Mouse (Mus musculus): ENCODE measurements at regions not wholly inside any gene's neighbourhood (a gene's known extent, or its start where the extent isn't known, plus 50 kb on each side); places are given as distances from the start of the nearest gene placed in this dataset.

DNA sequence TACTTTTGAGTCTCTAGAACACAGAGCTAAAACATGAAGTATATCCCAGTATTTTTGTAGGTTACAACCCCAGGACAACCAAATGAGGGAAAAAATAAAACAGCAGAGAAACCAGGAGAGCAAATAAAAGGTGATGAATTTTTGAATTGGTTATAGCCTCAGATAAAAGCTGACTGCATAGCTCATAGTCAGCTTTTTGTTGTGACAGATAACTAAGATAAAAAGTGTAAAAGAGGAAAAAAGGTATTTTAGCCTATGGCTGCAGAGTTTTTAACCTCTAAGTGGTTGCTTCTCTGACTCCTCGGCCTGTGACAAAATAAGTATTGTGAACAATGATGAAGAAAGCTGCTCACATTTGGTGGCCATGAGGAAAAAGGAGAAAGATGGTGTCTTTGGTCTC is 111.6 kb upstream of the Tbc1d5 start:
- TF ChIP-seq CTCF (IDR thresholded peaks at IDR 0.05; ENCODE audit: low read depth, low read length): no peak
- no peak for TF ChIP-seq POLR2A (IDR thresholded peaks at IDR 0.05; ENCODE audit: borderline replicate concordance, low read depth, low read length)

Data from bone marrow macrophage, adult 2 months (primary cell).